Mouse (Mus musculus): ENCODE measurements around the gene Slc24a2. TPM values are rescaled to one million over a fixed set of nuclear protein-coding genes. Genes with fewer than 3 reads are reported as not detected.

Gene Slc24a2
- polyA plus RNA-seq, 1 experiment from 2014 or later, result 0.77 TPM

- no peak overlapping the region for H3K27ac ChIP-seq (ENCODE audit: low read depth, low read length)
- no peak for ATAC-seq (replicated peaks; ENCODE audit: low FRiP score)
- H3K9ac ChIP-seq (ENCODE audit: low read length), result no peak overlapping the region
- H3K4me1 ChIP-seq (replicated peaks; ENCODE audit: control insufficient read depth, insufficient read depth, low read length), result no peaks in the 10 kb centered on the region
- no peak overlapping the region for H3K4me2 ChIP-seq (ENCODE audit: low read depth, low read length, severe bottlenecking)
- WGBS, result 92% methylated on average over 5 of the region's 5 CpGs
- no peaks in the 10 kb centered on the region for H3K9me3 ChIP-seq (ENCODE audit: control insufficient read depth, low read length)
- no peak overlapping the region for H3K4me3 ChIP-seq (ENCODE audit: low read depth, low read length)
- no peak for DNase-seq (ENCODE audit: low spot score)
- no peaks in the 10 kb centered on the region for H3K27me3 ChIP-seq (ENCODE audit: control insufficient read depth, insufficient read depth, low read length)
- no peaks in the 10 kb centered on the region for H3K36me3 ChIP-seq (ENCODE audit: control insufficient read depth, insufficient read depth, low read length)
Observed at GRCm38 (mm10) chr4:87096186-87096585, 134.1 kb downstream of the Slc24a2 start.

- Histone ChIP-seq H3K4me1 (replicated peaks; ENCODE audit: control insufficient read depth, insufficient read depth, low read length) (no peaks in the 10 kb centered on the region), H3K4me2 (ENCODE audit: low read depth, low read length, severe bottlenecking) (no peak overlapping the region), H3K4me3 (ENCODE audit: low read depth, low read length) (no peak overlapping the region), H3K9ac (ENCODE audit: low read length) (no peak overlapping the region), H3K9me3 (ENCODE audit: control insufficient read depth, low read length) (no peaks in the 10 kb centered on the region), H3K27me3 (ENCODE audit: control insufficient read depth, insufficient read depth, low read length) (no peaks in the 10 kb centered on the region), H3K36me3 (ENCODE audit: control insufficient read depth, insufficient read depth, low read length) (no peaks in the 10 kb centered on the region), H3K27ac (ENCODE audit: low read depth, low read length) (no peak overlapping the region)
- DNase-seq (ENCODE audit: low spot score) (no peak), ATAC-seq (replicated peaks; ENCODE audit: low FRiP score) (no peak)
- WGBS, result 88% methylated on average over 3 of the region's 3 CpGs
Observed at GRCm38 (mm10) chr4:87093612-87094011, 136.7 kb downstream of the Slc24a2 start.

GRCm38 (mm10) chr4:87090841-87091240 lies 139.4 kb downstream of the Slc24a2 start:
- no peaks in the 10 kb centered on the region for H3K27me3 ChIP-seq (ENCODE audit: control insufficient read depth, insufficient read depth, low read length)
- H3K9me3 ChIP-seq (ENCODE audit: control insufficient read depth, low read length), result no peaks in the 10 kb centered on the region
- ATAC-seq (replicated peaks; ENCODE audit: low FRiP score) (no peak), DNase-seq (ENCODE audit: low spot score) (no peak)
- no peak overlapping the region for H3K4me3 ChIP-seq (ENCODE audit: low read depth, low read length)
- no peak overlapping the region for H3K27ac ChIP-seq (ENCODE audit: low read depth, low read length)
- H3K4me2 ChIP-seq (ENCODE audit: low read depth, low read length, severe bottlenecking), result no peak overlapping the region
- H3K9ac ChIP-seq (ENCODE audit: low read length), result no peak overlapping the region
- H3K4me1 ChIP-seq (replicated peaks; ENCODE audit: control insufficient read depth, insufficient read depth, low read length), result no peaks in the 10 kb centered on the region
- H3K36me3 ChIP-seq (ENCODE audit: control insufficient read depth, insufficient read depth, low read length), result no peaks in the 10 kb centered on the region

- no peak overlapping the region for H3K4me3 ChIP-seq (ENCODE audit: low read depth, low read length)
- H3K9me3 ChIP-seq (ENCODE audit: control insufficient read depth, low read length), result no peaks in the 10 kb centered on the region
- H3K27ac ChIP-seq (ENCODE audit: low read depth, low read length), result no peak overlapping the region
- no peaks in the 10 kb centered on the region for H3K27me3 ChIP-seq (ENCODE audit: control insufficient read depth, insufficient read depth, low read length)
- WGBS, result 77% methylated on average over 6 of the region's 6 CpGs
- no peak for ATAC-seq (replicated peaks; ENCODE audit: low FRiP score)
- no peaks in the 10 kb centered on the region for H3K36me3 ChIP-seq (ENCODE audit: control insufficient read depth, insufficient read depth, low read length)
- no peaks in the 10 kb centered on the region for H3K4me1 ChIP-seq (replicated peaks; ENCODE audit: control insufficient read depth, insufficient read depth, low read length)
- DNase-seq (ENCODE audit: low spot score), result no peak
- H3K9ac ChIP-seq (ENCODE audit: low read length), result no peak overlapping the region
- no peak overlapping the region for H3K4me2 ChIP-seq (ENCODE audit: low read depth, low read length, severe bottlenecking)
Observed at GRCm38 (mm10) chr4:87088713-87089112, 141.6 kb downstream of the Slc24a2 start.

- H3K27me3 ChIP-seq (ENCODE audit: control insufficient read depth, insufficient read depth, low read length), result no peaks in the 10 kb centered on the region
- 91% methylated on average over 5 of the region's 5 CpGs for WGBS
- DNase-seq (ENCODE audit: low spot score), result no peak
Observed at GRCm38 (mm10) chr4:87087597-87087996, 142.7 kb downstream of the Slc24a2 start.

GRCm38 (mm10) chr4:87086933-87087577 lies 143.2 kb downstream of the Slc24a2 start:
- no peak for ATAC-seq (replicated peaks; ENCODE audit: low FRiP score)
- Histone ChIP-seq H3K27me3 (ENCODE audit: control insufficient read depth, insufficient read depth, low read length) (no peaks in the 10 kb centered on the region), H3K4me3 (ENCODE audit: low read depth, low read length) (no peak overlapping the region), H3K36me3 (ENCODE audit: control insufficient read depth, insufficient read depth, low read length) (no peaks in the 10 kb centered on the region), H3K9ac (ENCODE audit: low read length) (no peak overlapping the region), H3K9me3 (ENCODE audit: control insufficient read depth, low read length) (no peaks in the 10 kb centered on the region), H3K4me1 (replicated peaks; ENCODE audit: control insufficient read depth, insufficient read depth, low read length) (no peaks in the 10 kb centered on the region), H3K4me2 (ENCODE audit: low read depth, low read length, severe bottlenecking) (no peak overlapping the region), H3K27ac (ENCODE audit: low read depth, low read length) (no peak overlapping the region)
- DNase-seq (ENCODE audit: low spot score), result no peak
- 79% methylated on average over 11 of the region's 11 CpGs for WGBS

More at GRCm38 (mm10) chr4:87087597-87087996, 142.7 kb downstream of the Slc24a2 start:
- Histone ChIP-seq H3K4me1 (replicated peaks; ENCODE audit: control insufficient read depth, insufficient read depth, low read length) (no peaks in the 10 kb centered on the region), H3K9ac (ENCODE audit: low read length) (no peak overlapping the region), H3K4me3 (ENCODE audit: low read depth, low read length) (no peak overlapping the region), H3K4me2 (ENCODE audit: low read depth, low read length, severe bottlenecking) (no peak overlapping the region), H3K9me3 (ENCODE audit: control insufficient read depth, low read length) (no peaks in the 10 kb centered on the region), H3K27ac (ENCODE audit: low read depth, low read length) (no peak overlapping the region), H3K36me3 (ENCODE audit: control insufficient read depth, insufficient read depth, low read length) (no peaks in the 10 kb centered on the region)
- ATAC-seq (replicated peaks; ENCODE audit: low FRiP score), result no peak

- Histone ChIP-seq H3K4me3 (ENCODE audit: low read depth, low read length) (no peak overlapping the region), H3K9ac (ENCODE audit: low read length) (no peak overlapping the region), H3K9me3 (ENCODE audit: control insufficient read depth, low read length) (no peaks in the 10 kb centered on the region), H3K27me3 (ENCODE audit: control insufficient read depth, insufficient read depth, low read length) (no peaks in the 10 kb centered on the region), H3K4me1 (replicated peaks; ENCODE audit: control insufficient read depth, insufficient read depth, low read length) (no peaks in the 10 kb centered on the region), H3K27ac (ENCODE audit: low read depth, low read length) (no peak overlapping the region), H3K36me3 (ENCODE audit: control insufficient read depth, insufficient read depth, low read length) (no peaks in the 10 kb centered on the region), H3K4me2 (ENCODE audit: low read depth, low read length, severe bottlenecking) (no peak overlapping the region)
- WGBS, result 87% methylated on average over 6 of the region's 6 CpGs
- DNase-seq (ENCODE audit: low spot score) (no peak), ATAC-seq (replicated peaks; ENCODE audit: low FRiP score) (no peak)
Observed at GRCm38 (mm10) chr4:87081321-87081720, 149.0 kb downstream of the Slc24a2 start.

- H3K9ac ChIP-seq (ENCODE audit: low read length), result no peak overlapping the region
- H3K27me3 ChIP-seq (ENCODE audit: control insufficient read depth, insufficient read depth, low read length), result no peaks in the 10 kb centered on the region
- WGBS, result 86% methylated on average over 4 of the region's 4 CpGs
- ATAC-seq (replicated peaks; ENCODE audit: low FRiP score), result no peak
- H3K4me2 ChIP-seq (ENCODE audit: low read depth, low read length, severe bottlenecking), result no peak overlapping the region
- H3K4me3 ChIP-seq (ENCODE audit: low read depth, low read length), result no peak overlapping the region
- H3K4me1 ChIP-seq (replicated peaks; ENCODE audit: control insufficient read depth, insufficient read depth, low read length), result no peaks in the 10 kb centered on the region
- no peaks in the 10 kb centered on the region for H3K9me3 ChIP-seq (ENCODE audit: control insufficient read depth, low read length)
- no peak overlapping the region for H3K27ac ChIP-seq (ENCODE audit: low read depth, low read length)
- DNase-seq (ENCODE audit: low spot score), result no peak
- no peaks in the 10 kb centered on the region for H3K36me3 ChIP-seq (ENCODE audit: control insufficient read depth, insufficient read depth, low read length)
Observed at GRCm38 (mm10) chr4:87079305-87079704, 151.0 kb downstream of the Slc24a2 start.

GRCm38 (mm10) chr4:87078726-87079125 lies 151.6 kb downstream of the Slc24a2 start:
- H3K27ac ChIP-seq (ENCODE audit: low read depth, low read length), result no peak overlapping the region
- no peak overlapping the region for H3K4me2 ChIP-seq (ENCODE audit: low read depth, low read length, severe bottlenecking)
- no peaks in the 10 kb centered on the region for H3K4me1 ChIP-seq (replicated peaks; ENCODE audit: control insufficient read depth, insufficient read depth, low read length)
- H3K36me3 ChIP-seq (ENCODE audit: control insufficient read depth, insufficient read depth, low read length), result no peaks in the 10 kb centered on the region
- no peaks in the 10 kb centered on the region for H3K27me3 ChIP-seq (ENCODE audit: control insufficient read depth, insufficient read depth, low read length)
- WGBS, result 73% methylated on average over 2 of the region's 2 CpGs
- no peak overlapping the region for H3K9ac ChIP-seq (ENCODE audit: low read length)
- DNase-seq (ENCODE audit: low spot score) (no peak), ATAC-seq (replicated peaks; ENCODE audit: low FRiP score) (no peak)
- no peaks in the 10 kb centered on the region for H3K9me3 ChIP-seq (ENCODE audit: control insufficient read depth, low read length)
- no peak overlapping the region for H3K4me3 ChIP-seq (ENCODE audit: low read depth, low read length)

All from forebrain, embryonic 11.5 days (tissue).